Mouse (Mus musculus): Measurements from ENCODE around the gene 4930579G24Rik. TPM values are rescaled to one million over a fixed set of nuclear protein-coding genes. Genes with fewer than 3 reads are reported as not detected.

The 4930579G24Rik gene
- polyA plus RNA-seq, 1 experiment, result 14.0 TPM

GRCm38 (mm10) chr3:79676411-79676810 lies 47.5 kb downstream of the 4930579G24Rik start:
- Histone ChIP-seq H3K27ac (ENCODE audit: insufficient read depth, low read length) (no peak overlapping the region), H3K4me1 (ENCODE audit: control insufficient read depth, insufficient read depth, low read length) (no peaks in the 10 kb centered on the region), H3K4me3 (ENCODE audit: insufficient read depth, low read length) (no peak overlapping the region)
- TF ChIP-seq CTCF (IDR thresholded peaks at IDR 0.05; ENCODE audit: borderline replicate concordance, insufficient read depth, low read length) (no peak), POLR2A (IDR thresholded peaks at IDR 0.05; ENCODE audit: low read depth, low read length) (no peak)

Other genes starting within 250 kb of the 4930579G24Rik start
- gene Fnip2, start 61.3 kb upstream of the 4930579G24Rik start, polyA plus RNA-seq (2011; ENCODE audit: insufficient read length, low read depth, missing spikeins), result 14.2 and 19.7 TPM in 2 replicates
- 104 and 113 TPM in 2 replicates for gene Ppid, start 37.7 kb upstream of the 4930579G24Rik start, polyA plus RNA-seq (2011; ENCODE audit: insufficient read length, low read depth, missing spikeins)
- gene Etfdh, start 421 bp downstream of the 4930579G24Rik start, polyA plus RNA-seq (2011; ENCODE audit: insufficient read length, low read depth, missing spikeins), result 40.0 and 45.6 TPM in 2 replicates
- 0.10 and 0.70 TPM in 2 replicates for gene Rxfp1, start 108.8 kb downstream of the 4930579G24Rik start, polyA plus RNA-seq (2011; ENCODE audit: insufficient read length, low read depth, missing spikeins)
- 7.9 and 8.4 TPM in 2 replicates for gene Tmem144, start 223.7 kb downstream of the 4930579G24Rik start, polyA plus RNA-seq (2011; ENCODE audit: insufficient read length, low read depth, missing spikeins)

Measured in embryonic fibroblast, embryonic 13.5 days (primary cell).